Mouse (Mus musculus) forebrain, embryonic 14.5 days (tissue): ENCODE data around the gene Ppp2r3a. TPM values are rescaled to one million over a fixed set of nuclear protein-coding genes. Genes with fewer than 3 reads are reported as not detected.
A peak's percentile ranks its signal among the peaks of the same experiment; 100 is the strongest.

Experiments
- ATAC-seq: fragments of 200-750 bp; cut with Nextera tagmentation; 2 replicates; pipeline ENCODE4 v1.8.0; 2017; ENCODE audit warnings: mild to moderate bottlenecking, moderate library complexity
- DNase-seq: peaks from one replicate; pipeline ENCODE4 v3.0.0-alpha.2; 2015; ENCODE audit warnings: low spot score
- H3K27ac ChIP-seq: fragments of 300-500 bp; sonication (generic); 2 replicates; pipeline ENCODE4 v1.5.1; 2014; ENCODE audit warnings: low read depth, mild to moderate bottlenecking, control low read depth, low read length, moderate library complexity
- H3K27me3 ChIP-seq: fragments of 300-500 bp; sonication (generic); replicated peaks from 2 replicates; pipeline ENCODE4 v1.6.1; 2014; ENCODE audit warnings: low read length, control low read depth, mixed read lengths; ENCODE audit not compliant: control insufficient read depth, insufficient read depth
- H3K36me3 ChIP-seq: fragments of 300-500 bp; sonication (generic); 2 replicates; pipeline ENCODE4 v1.6.1; 2014; ENCODE audit warnings: low read length, control low read depth; ENCODE audit not compliant: control insufficient read depth, insufficient read depth
- H3K4me1 ChIP-seq: fragments of 300-500 bp; sonication (generic); 2 replicates; pipeline ENCODE4 v1.6.1; 2014; ENCODE audit warnings: antibody characterized with exemption, low read length, control low read depth; ENCODE audit not compliant: control insufficient read depth, insufficient read depth
- H3K4me2 ChIP-seq: fragments of 300-500 bp; sonication (generic); 2 replicates; pipeline ENCODE4 v1.6.1; 2014; ENCODE audit warnings: mild to moderate bottlenecking, control low read depth, low read length
- H3K4me3 ChIP-seq: fragments of 300-500 bp; sonication (generic); 2 replicates; pipeline ENCODE4 v1.5.1; 2014; ENCODE audit warnings: low read depth, low read length, control low read depth
- H3K9ac ChIP-seq: fragments of 300-500 bp; sonication (generic); 2 replicates; pipeline ENCODE4 v1.6.1; 2014; ENCODE audit warnings: mild to moderate bottlenecking, low read length, control low read depth, moderate library complexity
- H3K9me3 ChIP-seq: fragments of 300-500 bp; sonication (generic); replicated peaks from 2 replicates; pipeline ENCODE4 v1.6.1; 2016; ENCODE audit warnings: low read length, control low read depth, mixed read lengths; ENCODE audit not compliant: control insufficient read depth
- WGBS: fragments of 180-500 bp; shearing (Covaris S2); extraction: QIAGEN DNeasy Blood & Tissue Kit; methylation state at CpG from one replicate; pipeline ENCODE4 v1.1.7; 2014; 5-methylcytosine and 5-hydroxymethylcytosine counted together
- polyA plus RNA-seq: library from polyadenylated mRNA; unstranded; fragments of >200 nt; fragmentation: Nextera tagmentation; extraction: Ambion mirVana; gene quantifications from 2 replicates; pipeline ENCODE4 v1.2.1, GENCODE M21; 2014

The Ppp2r3a gene
- polyA plus RNA-seq, 1 experiment from 2014 or later = 20.6 TPM

- ATAC-seq = no peak
- H3K27me3 ChIP-seq = no peaks in the 10 kb centered on the region
- 82% methylated on average over 3 of the region's 3 CpGs for WGBS
Observed at GRCm38 (mm10) chr9:101262815-101263214, 11.2 kb upstream of the Ppp2r3a start.

GRCm38 (mm10) chr9:101261989-101262571 is 10.5 kb upstream of the Ppp2r3a start:
- ATAC-seq (no peak), DNase-seq (no peak)
- 50% methylated on average over 11 of the region's 11 CpGs for WGBS
- no peak overlapping the region for H3K9ac ChIP-seq
- H3K4me3 ChIP-seq = no peak overlapping the region
- H3K27me3 ChIP-seq = no peaks in the 10 kb centered on the region
- H3K36me3 ChIP-seq = no peaks in the 10 kb centered on the region
- H3K4me1 ChIP-seq = peaks cover 6% of the 10 kb centered on the region; the same call in 1 of the 2 replicates
- H3K4me2 ChIP-seq = no peak overlapping the region
- H3K27ac ChIP-seq = no peak overlapping the region
- H3K9me3 ChIP-seq = no peaks in the 10 kb centered on the region

More at GRCm38 (mm10) chr9:101262815-101263214, 11.2 kb upstream of the Ppp2r3a start:
- Histone ChIP-seq H3K4me3 (no peak overlapping the region), H3K27ac (no peak overlapping the region), H3K4me2 (no peak overlapping the region), H3K4me1 (peaks cover 6% of the 10 kb centered on the region; the same call in 1 of the 2 replicates), H3K9me3 (no peaks in the 10 kb centered on the region), H3K36me3 (no peaks in the 10 kb centered on the region), H3K9ac (no peak overlapping the region)
- no peak for DNase-seq

- peaks cover 6% of the 10 kb centered on the region; the same call in 1 of the 2 replicates for H3K4me1 ChIP-seq
- no peak for ATAC-seq
- no peak overlapping the region for H3K4me3 ChIP-seq
- H3K27ac ChIP-seq = no peak overlapping the region
- WGBS = 53% methylated on average over 4 of the region's 4 CpGs
- H3K27me3 ChIP-seq = no peaks in the 10 kb centered on the region
- no peak overlapping the region for H3K4me2 ChIP-seq
- H3K36me3 ChIP-seq = no peaks in the 10 kb centered on the region
- no peak for DNase-seq
- no peak overlapping the region for H3K9ac ChIP-seq
- no peaks in the 10 kb centered on the region for H3K9me3 ChIP-seq
Observed at GRCm38 (mm10) chr9:101261443-101261842, 9.8 kb upstream of the Ppp2r3a start.

GRCm38 (mm10) chr9:101253136-101253535 is 1.5 kb upstream of the Ppp2r3a start:
- no peaks in the 10 kb centered on the region for H3K27me3 ChIP-seq
- no peak overlapping the region for H3K27ac ChIP-seq
- no peak overlapping the region for H3K9ac ChIP-seq
- H3K4me2 ChIP-seq = no peak overlapping the region
- ATAC-seq (no peak), DNase-seq (no peak)
- H3K4me1 ChIP-seq = peaks cover 7% of the 10 kb centered on the region; the same call in 1 of the 2 replicates
- no peaks in the 10 kb centered on the region for H3K36me3 ChIP-seq
- no peaks in the 10 kb centered on the region for H3K9me3 ChIP-seq
- 70% methylated on average over 3 of the region's 3 CpGs for WGBS
- H3K4me3 ChIP-seq = no peak overlapping the region

- ATAC-seq (no peak), DNase-seq (no peak)
- H3K4me2 ChIP-seq = no peak overlapping the region
- no peaks in the 10 kb centered on the region for H3K27me3 ChIP-seq
- H3K9me3 ChIP-seq = no peaks in the 10 kb centered on the region
- WGBS = 75% methylated on average over 4 of the region's 4 CpGs
- H3K4me1 ChIP-seq = peaks cover 7% of the 10 kb centered on the region; the same call in 1 of the 2 replicates
- no peak overlapping the region for H3K27ac ChIP-seq
- no peaks in the 10 kb centered on the region for H3K36me3 ChIP-seq
- H3K9ac ChIP-seq = no peak overlapping the region
- no peak overlapping the region for H3K4me3 ChIP-seq
Observed at GRCm38 (mm10) chr9:101252541-101252940, 946 bp upstream of the Ppp2r3a start.

- Histone ChIP-seq H3K4me1 (peaks cover 10% of the 10 kb centered on the region; the same call in 1 of the 2 replicates), H3K4me3 (peak overlapping the region; percentile 84), H3K9me3 (no peaks in the 10 kb centered on the region), H3K4me2 (peak overlapping the region; percentile 53), H3K27ac (peak overlapping the region; percentile 94), H3K27me3 (no peaks in the 10 kb centered on the region), H3K36me3 (no peaks in the 10 kb centered on the region), H3K9ac (peak overlapping the region; percentile 87)
- under 1% methylated on average over 55 of the region's 61 CpGs for WGBS
- DNase-seq = peak; percentile 75
- ATAC-seq = peak; percentile 92
Observed at GRCm38 (mm10) chr9:101250981-101251643, 483 bp downstream of the Ppp2r3a start.

GRCm38 (mm10) chr9:101250486-101250885 is 1.1 kb downstream of the Ppp2r3a start:
- H3K9me3 ChIP-seq = no peaks in the 10 kb centered on the region

GRCm38 (mm10) chr9:101249626-101250025 is 2.0 kb downstream of the Ppp2r3a start:
- H3K36me3 ChIP-seq = no peaks in the 10 kb centered on the region
- no peak overlapping the region for H3K9ac ChIP-seq
- no peak overlapping the region for H3K27ac ChIP-seq
- peak overlapping the region; percentile 53 for H3K4me2 ChIP-seq
- 70% methylated on average over 4 of the region's 4 CpGs for WGBS
- no peak for ATAC-seq
- H3K27me3 ChIP-seq = no peaks in the 10 kb centered on the region
- DNase-seq = no peak
- no peak overlapping the region for H3K4me3 ChIP-seq
- no peaks in the 10 kb centered on the region for H3K9me3 ChIP-seq
- H3K4me1 ChIP-seq = peaks cover 10% of the 10 kb centered on the region; the same call in 1 of the 2 replicates

More at GRCm38 (mm10) chr9:101250486-101250885, 1.1 kb downstream of the Ppp2r3a start:
- ATAC-seq (no peak), DNase-seq (peak; percentile 62)
- peak overlapping the region; percentile 94 for H3K27ac ChIP-seq
- H3K36me3 ChIP-seq = no peaks in the 10 kb centered on the region
- peak overlapping the region; percentile 53 for H3K4me2 ChIP-seq
- H3K27me3 ChIP-seq = no peaks in the 10 kb centered on the region
- peak overlapping the region; percentile 87 for H3K9ac ChIP-seq
- H3K4me1 ChIP-seq = peaks cover 10% of the 10 kb centered on the region; the same call in 1 of the 2 replicates
- peak overlapping the region; percentile 84 for H3K4me3 ChIP-seq
- WGBS = 2% methylated on average over 11 of the region's 11 CpGs

GRCm38 (mm10) chr9:101247541-101247940 is 4.1 kb downstream of the Ppp2r3a start:
- Histone ChIP-seq H3K27ac (no peak overlapping the region), H3K4me1 (peaks cover 10% of the 10 kb centered on the region; the same call in 1 of the 2 replicates), H3K36me3 (no peaks in the 10 kb centered on the region), H3K9ac (no peak overlapping the region; the same call in 1 of the 2 replicates), H3K4me2 (no peak overlapping the region), H3K27me3 (no peaks in the 10 kb centered on the region), H3K4me3 (no peak overlapping the region), H3K9me3 (no peaks in the 10 kb centered on the region)
- 66% methylated on average over 7 of the region's 7 CpGs for WGBS
- ATAC-seq = no peak
- DNase-seq = no peak
